Mouse (Mus musculus): ENCODE results near the gene Pak1ip1. TPM values are rescaled to one million over a fixed set of nuclear protein-coding genes. Genes with fewer than 3 reads are reported as not detected.

Pak1ip1 gene
- polyA plus RNA-seq (2012; rRNA removed): 36.2 and 44.5 TPM in 2 replicates

- TF ChIP-seq POLR2A (IDR thresholded peaks at IDR 0.05; ENCODE audit: low read depth, low read length) (peak; percentile 13; the same call in 1 of the 2 replicates), CTCF (IDR thresholded peaks at IDR 0.05; ENCODE audit: extremely low read depth, insufficient read depth, insufficient read length, insufficient replicate concordance) (no peak)
These were observed at the start of gene Pak1ip1 for GRCm38 (mm10) chr13:41000926-41001639. Gene Pak1ip1, plus strand, starts transcription at chr13:41001023.

GRCm38 (mm10) chr13:40951386-40951976, 49.3 kb upstream of the Pak1ip1 start:
- Histone ChIP-seq H3K36me3 (ENCODE audit: control insufficient read depth, insufficient read depth, low read length) (no peaks in the 10 kb centered on the region), H3K4me1 (ENCODE audit: control insufficient read depth, insufficient read depth, insufficient read length) (no peaks in the 10 kb centered on the region), H3K27ac (ENCODE audit: insufficient read depth, low read length) (no peak overlapping the region), H3K27me3 (ENCODE audit: control insufficient read depth, insufficient read depth, low read length) (no peaks in the 10 kb centered on the region), H3K4me3 (ENCODE audit: extremely low read depth, insufficient read depth, insufficient read length) (no peak overlapping the region)
- 87% methylated on average over 10 of the region's 10 CpGs for WGBS
- DNase-seq (ENCODE audit: low read depth in 1 of 2, low spot score in 2 of 2): no peak
- TF ChIP-seq CTCF (IDR thresholded peaks at IDR 0.05; ENCODE audit: extremely low read depth, insufficient read depth, insufficient read length, insufficient replicate concordance) (no peak), POLR2A (IDR thresholded peaks at IDR 0.05; ENCODE audit: low read depth, low read length) (no peak)

More at GRCm38 (mm10) chr13:41000926-41001639, at the start of gene Pak1ip1:
- Histone ChIP-seq H3K4me3 (ENCODE audit: extremely low read depth, insufficient read depth, insufficient read length) (peak within 1 kb of the TSS; percentile 92), H3K27ac (ENCODE audit: insufficient read depth, low read length) (peak within 1 kb of the TSS; percentile 99), H3K36me3 (ENCODE audit: control insufficient read depth, insufficient read depth, low read length) (peaks cover 11% of the 10 kb centered on the region), H3K4me1 (ENCODE audit: control insufficient read depth, insufficient read depth, insufficient read length) (no peaks in the 10 kb centered on the region; the same call in 1 of the 2 replicates), H3K27me3 (ENCODE audit: control insufficient read depth, insufficient read depth, low read length) (no peaks in the 10 kb centered on the region)
- WGBS: under 1% methylated on average over 58 of the region's 58 CpGs
- DNase-seq (ENCODE audit: low read depth in 1 of 2, low spot score in 2 of 2): peak; percentile 88 to 90

- WGBS: 69% methylated on average over 6 of the region's 6 CpGs
- no peaks in the 10 kb centered on the region for H3K36me3 ChIP-seq (ENCODE audit: control insufficient read depth, insufficient read depth, low read length)
- H3K27ac ChIP-seq (ENCODE audit: insufficient read depth, low read length): no peak overlapping the region
- H3K4me1 ChIP-seq (ENCODE audit: control insufficient read depth, insufficient read depth, insufficient read length): no peaks in the 10 kb centered on the region
- no peak for TF ChIP-seq POLR2A (IDR thresholded peaks at IDR 0.05; ENCODE audit: low read depth, low read length)
- no peak for TF ChIP-seq CTCF (IDR thresholded peaks at IDR 0.05; ENCODE audit: extremely low read depth, insufficient read depth, insufficient read length, insufficient replicate concordance)
- no peak overlapping the region for H3K4me3 ChIP-seq (ENCODE audit: extremely low read depth, insufficient read depth, insufficient read length)
- no peaks in the 10 kb centered on the region for H3K27me3 ChIP-seq (ENCODE audit: control insufficient read depth, insufficient read depth, low read length)
- DNase-seq (ENCODE audit: low read depth in 1 of 2, low spot score in 2 of 2): no peak
These were observed 47.6 kb upstream of the Pak1ip1 start for GRCm38 (mm10) chr13:40953231-40953630.

GRCm38 (mm10) chr13:40955773-40956172, 45.0 kb upstream of the Pak1ip1 start:
- no peak for TF ChIP-seq CTCF (IDR thresholded peaks at IDR 0.05; ENCODE audit: extremely low read depth, insufficient read depth, insufficient read length, insufficient replicate concordance)
- no peak for TF ChIP-seq POLR2A (IDR thresholded peaks at IDR 0.05; ENCODE audit: low read depth, low read length)
- no peaks in the 10 kb centered on the region for H3K4me1 ChIP-seq (ENCODE audit: control insufficient read depth, insufficient read depth, insufficient read length)
- WGBS: 80% methylated on average over 7 of the region's 7 CpGs
- no peaks in the 10 kb centered on the region for H3K36me3 ChIP-seq (ENCODE audit: control insufficient read depth, insufficient read depth, low read length)
- DNase-seq (ENCODE audit: low read depth in 1 of 2, low spot score in 2 of 2): no peak
- H3K4me3 ChIP-seq (ENCODE audit: extremely low read depth, insufficient read depth, insufficient read length): no peak overlapping the region
- no peak overlapping the region for H3K27ac ChIP-seq (ENCODE audit: insufficient read depth, low read length)
- H3K27me3 ChIP-seq (ENCODE audit: control insufficient read depth, insufficient read depth, low read length): no peaks in the 10 kb centered on the region

- TF ChIP-seq POLR2A (IDR thresholded peaks at IDR 0.05; ENCODE audit: low read depth, low read length): no peak
- no peak for TF ChIP-seq CTCF (IDR thresholded peaks at IDR 0.05; ENCODE audit: extremely low read depth, insufficient read depth, insufficient read length, insufficient replicate concordance)
- no peaks in the 10 kb centered on the region for H3K4me1 ChIP-seq (ENCODE audit: control insufficient read depth, insufficient read depth, insufficient read length)
- H3K4me3 ChIP-seq (ENCODE audit: extremely low read depth, insufficient read depth, insufficient read length): no peak overlapping the region
- 82% methylated on average over 10 of the region's 10 CpGs for WGBS
- H3K27ac ChIP-seq (ENCODE audit: insufficient read depth, low read length): no peak overlapping the region
- no peaks in the 10 kb centered on the region for H3K36me3 ChIP-seq (ENCODE audit: control insufficient read depth, insufficient read depth, low read length)
- DNase-seq (ENCODE audit: low read depth in 1 of 2, low spot score in 2 of 2): no peak
- no peaks in the 10 kb centered on the region for H3K27me3 ChIP-seq (ENCODE audit: control insufficient read depth, insufficient read depth, low read length)
These were observed 33.2 kb upstream of the Pak1ip1 start for GRCm38 (mm10) chr13:40967609-40968008.

- no peak overlapping the region for H3K4me3 ChIP-seq (ENCODE audit: extremely low read depth, insufficient read depth, insufficient read length)
- TF ChIP-seq CTCF (IDR thresholded peaks at IDR 0.05; ENCODE audit: extremely low read depth, insufficient read depth, insufficient read length, insufficient replicate concordance) (no peak), POLR2A (IDR thresholded peaks at IDR 0.05; ENCODE audit: low read depth, low read length) (no peak)
These were observed 32.3 kb upstream of the Pak1ip1 start for GRCm38 (mm10) chr13:40968564-40968963.

More at GRCm38 (mm10) chr13:40968564-40968963, 32.3 kb upstream of the Pak1ip1 start:
- no peaks in the 10 kb centered on the region for H3K27me3 ChIP-seq (ENCODE audit: control insufficient read depth, insufficient read depth, low read length)
- peak overlapping the region; percentile 37 for H3K27ac ChIP-seq (ENCODE audit: insufficient read depth, low read length)
- no peaks in the 10 kb centered on the region for H3K36me3 ChIP-seq (ENCODE audit: control insufficient read depth, insufficient read depth, low read length)
- H3K4me1 ChIP-seq (ENCODE audit: control insufficient read depth, insufficient read depth, insufficient read length): no peaks in the 10 kb centered on the region
- WGBS: 11% methylated on average over 5 of the region's 5 CpGs
- no peak for DNase-seq (ENCODE audit: low read depth in 1 of 2, low spot score in 2 of 2)
